Mouse (Mus musculus) midbrain, embryonic 10.5 days (tissue): ENCODE measurements around the gene Pycr2. TPM values are rescaled to one million over a fixed set of nuclear protein-coding genes. Genes with fewer than 3 reads are reported as not detected.

Experiments
- DNase-seq: peaks from one replicate; pipeline ENCODE4 v3.0.0-alpha.2; 2017; ENCODE audit warnings: low spot score
- H3K27ac ChIP-seq: fragments of 300-500 bp; sonication (generic); replicated peaks from 2 replicates; pipeline ENCODE4 v1.5.1; 2016; ENCODE audit warnings: mild to moderate bottlenecking
- H3K27me3 ChIP-seq: fragments of 300-500 bp; sonication (generic); 2 replicates; pipeline ENCODE4 v1.6.1; 2016; ENCODE audit warnings: low read depth, mild to moderate bottlenecking; ENCODE audit not compliant: poor library complexity, severe bottlenecking
- H3K36me3 ChIP-seq: fragments of 300-500 bp; sonication (generic); 2 replicates; pipeline ENCODE4 v1.6.1; 2016; ENCODE audit warnings: mild to moderate bottlenecking, moderate library complexity
- H3K4me1 ChIP-seq: fragments of 300-500 bp; sonication (generic); 2 replicates; pipeline ENCODE4 v1.6.1; 2016
- H3K4me3 ChIP-seq: fragments of 300-500 bp; sonication (generic); 2 replicates; pipeline ENCODE4 v1.5.1; 2016; ENCODE audit warnings: mild to moderate bottlenecking, moderate library complexity
- H3K9me3 ChIP-seq: fragments of 300-500 bp; sonication (generic); replicated peaks from 2 replicates; pipeline ENCODE4 v1.6.1; 2016; ENCODE audit warnings: mild to moderate bottlenecking
- WGBS: fragments of 180-500 bp; shearing (Covaris S2); methylation state at CpG from one replicate; pipeline ENCODE4 v1.1.7; 2016; 5-methylcytosine and 5-hydroxymethylcytosine counted together
- polyA plus RNA-seq: library from polyadenylated mRNA; unstranded; fragments of >200 nt; fragmentation: Nextera tagmentation; extraction: Ambion mirVana; gene quantifications from 2 replicates; pipeline ENCODE4 v1.2.1, GENCODE M21; 2016

Gene Pycr2
- polyA plus RNA-seq = 134 and 144 TPM in 2 replicates

DNA sequence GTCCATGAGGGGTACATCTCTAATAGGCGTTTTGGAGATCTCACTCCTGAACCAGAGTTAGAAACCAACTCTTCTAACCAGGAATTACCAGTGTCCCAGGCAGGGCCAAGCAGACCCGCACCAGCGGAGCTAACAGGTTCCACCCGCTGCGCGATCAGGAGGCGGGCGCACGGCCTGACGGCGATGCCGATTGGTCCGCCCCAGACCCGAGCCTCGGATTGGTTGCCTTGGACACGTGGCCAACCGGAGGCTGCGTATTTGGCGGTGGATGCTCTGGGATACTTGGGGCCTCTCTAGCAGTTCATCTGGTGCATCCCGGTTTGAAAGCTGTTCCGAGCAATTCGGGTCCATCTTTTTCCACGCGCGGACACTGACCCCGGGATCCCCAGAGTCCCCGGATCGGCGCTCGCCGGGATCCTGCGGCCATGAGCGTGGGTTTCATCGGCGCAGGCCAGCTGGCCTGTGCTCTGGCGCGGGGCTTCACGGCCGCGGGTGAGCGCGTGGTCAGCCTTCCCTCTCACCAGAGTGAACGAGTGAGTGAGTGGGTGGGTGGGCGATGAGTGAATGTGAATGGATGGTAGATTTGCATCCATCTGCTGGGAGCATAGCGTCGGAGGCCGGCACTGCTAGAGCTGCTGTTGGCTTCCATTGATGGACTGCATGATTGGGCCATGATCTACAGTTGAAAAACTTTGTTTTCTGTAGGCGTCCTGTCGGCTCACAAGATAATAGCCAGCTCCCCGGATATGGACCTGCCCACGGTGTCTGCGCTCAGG, at the start of gene Pycr2:
Pycr2 (plus strand) TSS at position 255 of the 776 bp plus-strand sequence.
- under 1% methylated on average over 52 of the region's 52 CpGs for WGBS
- no peaks in the 10 kb centered on the region for H3K9me3 ChIP-seq
- no peaks in the 10 kb centered on the region for H3K27me3 ChIP-seq
- H3K36me3 ChIP-seq = peaks cover 38% of the 10 kb centered on the region
- H3K4me1 ChIP-seq = peaks cover 26% of the 10 kb centered on the region
- H3K27ac ChIP-seq = peak within 1 kb of the TSS; percentile 95
- peak; percentile 95 for DNase-seq
- H3K4me3 ChIP-seq = peak within 1 kb of the TSS; percentile 96

DNA sequence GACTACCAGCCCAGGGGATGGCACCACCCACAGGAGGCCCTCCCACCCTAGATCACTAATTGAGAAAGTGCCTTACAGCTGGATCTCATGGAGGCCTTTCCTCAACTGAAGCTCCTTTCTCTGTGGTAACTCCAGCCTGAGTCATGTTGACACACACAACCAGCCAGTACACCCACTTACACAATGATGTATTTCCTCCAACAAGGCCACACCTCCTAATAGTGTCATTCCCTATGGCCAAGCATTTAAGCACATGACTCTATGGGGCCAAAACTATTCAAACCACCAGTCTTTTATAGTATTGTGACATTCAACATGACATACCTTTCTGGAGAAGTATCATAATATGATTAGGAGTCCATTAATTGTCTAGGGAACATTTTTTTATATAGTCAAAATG, 45.3 kb upstream of the Pycr2 start:
- no peak for DNase-seq
- peaks cover 90% of the 10 kb centered on the region for H3K36me3 ChIP-seq
- H3K27ac ChIP-seq = no peak overlapping the region
- no peaks in the 10 kb centered on the region for H3K9me3 ChIP-seq
- H3K4me3 ChIP-seq = no peak overlapping the region
- no peaks in the 10 kb centered on the region for H3K4me1 ChIP-seq
- no peaks in the 10 kb centered on the region for H3K27me3 ChIP-seq

GRCm38 (mm10) chr1:180860030-180860429, 44.1 kb upstream of the Pycr2 start:
- H3K27ac ChIP-seq = no peak overlapping the region
- 85% methylated on average over 6 of the region's 6 CpGs for WGBS
- no peaks in the 10 kb centered on the region for H3K4me1 ChIP-seq
- peaks cover 99% of the 10 kb centered on the region for H3K36me3 ChIP-seq
- DNase-seq = no peak
- H3K9me3 ChIP-seq = no peaks in the 10 kb centered on the region
- no peak overlapping the region for H3K4me3 ChIP-seq
- no peaks in the 10 kb centered on the region for H3K27me3 ChIP-seq

DNA sequence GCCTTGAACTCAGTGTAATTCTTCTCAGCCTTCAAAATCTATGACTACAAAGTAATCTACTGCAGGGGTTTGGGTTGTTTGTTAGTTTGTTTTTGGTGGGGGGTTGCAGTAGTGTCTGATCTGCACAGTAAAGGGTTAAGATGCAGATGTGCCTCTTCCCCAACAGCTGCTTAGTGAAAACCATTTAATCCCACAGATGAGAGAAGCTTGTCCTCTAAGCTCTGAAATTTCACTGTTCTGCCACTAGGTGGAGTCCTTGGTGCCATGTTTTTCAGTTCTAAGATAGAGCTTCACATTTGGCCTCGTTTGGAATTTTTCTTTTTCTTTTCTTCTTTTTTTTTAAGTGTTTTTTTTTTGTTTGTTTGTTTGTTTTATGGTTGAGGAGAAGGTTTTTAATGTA, 40.5 kb upstream of the Pycr2 start:
- Histone ChIP-seq H3K9me3 (no peaks in the 10 kb centered on the region), H3K4me3 (no peak overlapping the region), H3K27me3 (no peaks in the 10 kb centered on the region), H3K36me3 (peaks cover 99% of the 10 kb centered on the region), H3K4me1 (no peaks in the 10 kb centered on the region), H3K27ac (no peak overlapping the region)
- no peak for DNase-seq
- WGBS = 47% methylated on average over 1 of the region's 1 CpGs

DNA sequence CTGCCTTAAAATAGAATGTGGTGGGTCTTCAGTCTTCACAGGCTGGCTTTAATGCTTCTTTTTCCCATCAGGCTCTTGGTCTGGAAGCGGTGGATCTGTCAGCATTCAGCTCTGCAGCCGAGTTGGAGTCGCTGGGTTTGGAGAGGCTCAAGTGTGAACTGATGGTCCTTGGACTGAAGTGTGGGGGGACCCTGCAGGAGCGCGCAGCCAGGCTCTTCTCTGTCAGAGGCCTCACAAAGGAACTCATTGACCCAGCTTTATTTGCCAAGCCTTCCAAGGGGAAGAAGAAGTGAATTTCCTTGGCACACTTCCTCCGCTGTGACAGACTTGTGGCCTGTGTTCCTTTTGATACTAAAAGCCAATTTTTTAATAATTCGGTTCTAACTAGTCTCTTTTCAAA, 38.1 kb upstream of the Pycr2 start:
- no peaks in the 10 kb centered on the region for H3K9me3 ChIP-seq
- no peak for DNase-seq
- H3K27ac ChIP-seq = no peak overlapping the region
- peaks cover 76% of the 10 kb centered on the region for H3K36me3 ChIP-seq
- no peak overlapping the region for H3K4me3 ChIP-seq
- H3K27me3 ChIP-seq = no peaks in the 10 kb centered on the region
- 94% methylated on average over 7 of the region's 7 CpGs for WGBS
- no peaks in the 10 kb centered on the region for H3K4me1 ChIP-seq

DNA sequence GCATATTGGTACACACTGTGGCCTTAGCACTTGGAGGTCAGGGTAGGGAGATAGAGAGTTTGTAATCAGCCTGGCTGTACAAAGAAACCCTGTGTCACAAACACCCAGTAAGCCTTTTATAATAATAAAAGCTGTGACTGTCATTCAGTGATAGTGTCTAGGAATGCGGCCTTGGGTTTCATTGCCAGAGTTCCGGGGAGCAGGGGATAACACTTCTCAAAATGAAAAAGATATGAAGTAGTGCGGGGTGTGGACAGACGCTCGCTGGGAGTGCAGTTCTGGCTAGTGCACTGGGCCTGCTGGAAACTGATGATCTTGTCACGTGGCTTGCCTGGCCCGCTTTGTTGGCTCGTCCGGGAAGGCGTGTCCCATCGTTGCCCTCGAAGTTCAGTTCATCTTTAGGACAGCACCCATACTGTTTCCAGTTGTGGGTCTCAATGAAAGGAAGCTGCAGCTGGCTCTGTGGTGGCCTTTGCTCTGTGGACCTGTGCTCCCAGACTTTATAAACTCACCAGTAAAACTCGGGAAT, 33.9 kb upstream of the Pycr2 start:
- peaks cover 35% of the 10 kb centered on the region for H3K36me3 ChIP-seq
- DNase-seq = no peak
- H3K27me3 ChIP-seq = no peaks in the 10 kb centered on the region
- no peak overlapping the region for H3K4me3 ChIP-seq
- no peaks in the 10 kb centered on the region for H3K4me1 ChIP-seq
- 81% methylated on average over 13 of the region's 13 CpGs for WGBS
- H3K27ac ChIP-seq = no peak overlapping the region
- no peaks in the 10 kb centered on the region for H3K9me3 ChIP-seq

- Histone ChIP-seq H3K9me3 (no peaks in the 10 kb centered on the region), H3K27ac (no peak overlapping the region), H3K27me3 (no peaks in the 10 kb centered on the region), H3K36me3 (no peaks in the 10 kb centered on the region), H3K4me3 (no peak overlapping the region), H3K4me1 (no peaks in the 10 kb centered on the region)
- 18% methylated on average over 9 of the region's 9 CpGs for WGBS
- peak; percentile 65 for DNase-seq
These were observed 30.1 kb upstream of the Pycr2 start for GRCm38 (mm10) chr1:180873861-180874484.

DNA sequence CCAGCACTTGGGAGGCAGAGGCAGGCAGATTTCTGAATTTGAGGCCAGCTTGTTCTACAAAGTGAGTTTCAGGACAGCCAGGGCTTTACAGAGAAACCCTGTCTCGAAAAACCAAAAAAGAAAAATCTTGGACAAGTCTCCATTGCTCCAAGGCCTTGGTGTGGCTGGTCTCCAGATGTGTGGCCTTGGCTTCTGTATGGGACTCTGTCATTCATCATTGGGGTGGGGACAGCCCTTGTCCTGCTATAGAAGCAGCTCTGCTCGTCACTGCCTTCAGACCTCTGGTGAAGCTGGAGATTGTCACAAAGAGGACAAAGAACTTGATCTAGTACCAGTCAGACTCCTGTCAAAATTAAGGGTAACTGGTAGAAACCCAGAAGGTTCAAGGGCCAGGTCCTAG, 29.5 kb upstream of the Pycr2 start:
- no peak for DNase-seq
- Histone ChIP-seq H3K9me3 (no peaks in the 10 kb centered on the region), H3K4me3 (no peak overlapping the region), H3K27ac (no peak overlapping the region), H3K4me1 (no peaks in the 10 kb centered on the region), H3K36me3 (no peaks in the 10 kb centered on the region), H3K27me3 (no peaks in the 10 kb centered on the region)
- 86% methylated on average over 2 of the region's 2 CpGs for WGBS

- no peak for DNase-seq
- Histone ChIP-seq H3K36me3 (no peaks in the 10 kb centered on the region), H3K27ac (no peak overlapping the region), H3K4me3 (no peak overlapping the region), H3K27me3 (no peaks in the 10 kb centered on the region), H3K4me1 (no peaks in the 10 kb centered on the region), H3K9me3 (no peaks in the 10 kb centered on the region)
- WGBS = 90% methylated on average over 9 of the region's 9 CpGs
These were observed 29.0 kb upstream of the Pycr2 start for GRCm38 (mm10) chr1:180875126-180875525.

- H3K4me1 ChIP-seq = no peaks in the 10 kb centered on the region
- no peak for DNase-seq
- H3K4me3 ChIP-seq = no peak overlapping the region
- no peaks in the 10 kb centered on the region for H3K36me3 ChIP-seq
- WGBS = 73% methylated on average over 4 of the region's 4 CpGs
- no peak overlapping the region for H3K27ac ChIP-seq
- H3K9me3 ChIP-seq = no peaks in the 10 kb centered on the region
- H3K27me3 ChIP-seq = no peaks in the 10 kb centered on the region
These were observed 26.6 kb upstream of the Pycr2 start for GRCm38 (mm10) chr1:180877466-180877865.

DNA sequence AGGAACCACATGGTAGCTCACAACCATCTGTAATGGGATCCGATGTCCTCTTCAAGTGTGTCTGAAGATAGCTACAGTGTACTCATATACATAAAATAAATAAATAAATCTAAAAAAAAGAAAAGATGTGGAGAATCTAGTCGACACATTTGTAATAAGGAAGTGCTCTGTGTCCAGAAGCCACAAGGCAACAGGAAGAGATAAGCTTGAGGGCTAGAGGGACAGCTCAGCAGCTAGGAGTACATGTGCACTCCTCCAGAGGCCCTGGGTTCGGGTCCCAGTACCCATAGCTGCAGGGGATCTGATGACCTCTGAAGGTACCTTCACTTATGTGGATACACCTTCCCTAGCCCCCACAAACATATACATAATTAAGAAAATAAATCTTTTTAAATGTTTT, 22.3 kb upstream of the Pycr2 start:
- no peak for DNase-seq
- H3K4me1 ChIP-seq = peaks cover 3% of the 10 kb centered on the region; the same call in 1 of the 2 replicates
- H3K4me3 ChIP-seq = no peak overlapping the region
- H3K27me3 ChIP-seq = 0 out of 2 replicates have a peak, but pooled peaks cover 2% of the 10 kb centered on the region
- H3K36me3 ChIP-seq = no peaks in the 10 kb centered on the region
- no peak overlapping the region for H3K27ac ChIP-seq
- H3K9me3 ChIP-seq = no peaks in the 10 kb centered on the region
- WGBS = 85% methylated on average over 3 of the region's 3 CpGs

DNA sequence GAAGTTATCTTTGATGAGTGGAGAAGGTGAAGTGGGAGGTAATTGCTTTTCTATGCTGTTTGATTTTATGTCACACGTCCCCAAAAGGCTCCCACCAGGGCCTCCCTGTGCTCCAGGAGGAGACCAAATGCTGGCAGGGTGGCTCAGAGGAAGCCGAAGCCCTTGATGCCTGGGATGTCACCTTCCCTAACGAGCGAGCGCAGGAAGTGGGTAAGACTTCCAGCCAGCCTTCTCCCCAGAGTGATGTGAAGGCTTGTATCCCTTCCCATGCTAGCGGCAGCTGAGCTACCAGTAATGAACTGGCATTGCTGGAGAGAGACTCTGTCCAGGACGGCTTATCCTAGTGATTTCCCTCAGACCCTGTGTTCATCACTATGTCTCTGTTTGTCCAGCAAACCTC, 20.4 kb upstream of the Pycr2 start:
- no peak overlapping the region for H3K4me3 ChIP-seq
- peaks cover 16% of the 10 kb centered on the region for H3K27me3 ChIP-seq
- H3K4me1 ChIP-seq = peaks cover 12% of the 10 kb centered on the region
- WGBS = 52% methylated on average over 7 of the region's 7 CpGs
- no peaks in the 10 kb centered on the region for H3K36me3 ChIP-seq
- H3K9me3 ChIP-seq = no peaks in the 10 kb centered on the region
- no peak for DNase-seq
- H3K27ac ChIP-seq = no peak overlapping the region

- Histone ChIP-seq H3K27me3 (peaks cover 23% of the 10 kb centered on the region), H3K27ac (no peak overlapping the region), H3K9me3 (no peaks in the 10 kb centered on the region), H3K36me3 (no peaks in the 10 kb centered on the region), H3K4me1 (peaks cover 18% of the 10 kb centered on the region), H3K4me3 (no peak overlapping the region)
- 85% methylated on average over 9 of the region's 9 CpGs for WGBS
- DNase-seq = no peak
These were observed 19.6 kb upstream of the Pycr2 start for GRCm38 (mm10) chr1:180884484-180884883.
